Mouse (Mus musculus) lung, adult 2 months (tissue): Measurements from ENCODE around the gene Lyz1. TPM values are rescaled to one million over a fixed set of nuclear protein-coding genes. Genes with fewer than 3 reads are reported as not detected.
"Not testable (repeated sequence)": the region's sequence is repeated elsewhere in the genome, so short reads cannot be mapped to it uniquely, and the experiment has no call there.

Source experiments
- DNase-seq: peaks from one replicate; pipeline ENCODE4 v3.0.0; 2022
- H3K4me1 ChIP-seq: fragments of 200-500 bp; 2 replicates; pipeline ENCODE4 v1.6.1; 2011; ENCODE audit warnings: low read length; ENCODE audit not compliant: control insufficient read depth, insufficient read depth
- H3K4me3 ChIP-seq: fragments of 200-500 bp; replicated peaks from 2 replicates; pipeline ENCODE3; 2011; ENCODE audit warnings: low read depth, mild to moderate bottlenecking, control low read depth, low read length; ENCODE audit errors: extremely low read depth
- CTCF ChIP-seq: fragments of 200-500 bp; IDR thresholded peaks from 2 replicates; pipeline ENCODE4 v1.5.1; 2011; ENCODE audit warnings: mild to moderate bottlenecking, low read length, control low read depth; ENCODE audit not compliant: insufficient read depth
- POLR2A ChIP-seq: fragments of 200-500 bp; IDR thresholded peaks from 2 replicates; pipeline ENCODE4 v1.6.1; 2011; ENCODE audit warnings: low read depth, mild to moderate bottlenecking, control low read depth, low read length, borderline replicate concordance; ENCODE audit errors: extremely low read depth
- WGBS: fragments of 180-500 bp; shearing (Covaris S2); methylation state at CpG from one replicate; pipeline ENCODE4 v1.1.7; 2018; 5-methylcytosine and 5-hydroxymethylcytosine counted together
- polyA plus RNA-seq: library from polyadenylated mRNA; depleted of rRNA; stranded (reverse); fragments of >200 nt; gene quantifications from 2 replicates; pipeline ENCODE4 v1.2.3, GENCODE M21; 2012

Gene Lyz1
- polyA plus RNA-seq, 1 experiment, result 343 TPM

GRCm38 (mm10) chr10:117316391-117316790, 23.7 kb upstream of the Lyz1 start:
- H3K4me1 ChIP-seq, result no peaks in the 10 kb centered on the region
- WGBS, result 93% methylated on average over 11 of the region's 11 CpGs
- H3K4me3 ChIP-seq, result no peak overlapping the region
- no peak for DNase-seq
- TF ChIP-seq POLR2A (no peak), CTCF (no peak)

DNA sequence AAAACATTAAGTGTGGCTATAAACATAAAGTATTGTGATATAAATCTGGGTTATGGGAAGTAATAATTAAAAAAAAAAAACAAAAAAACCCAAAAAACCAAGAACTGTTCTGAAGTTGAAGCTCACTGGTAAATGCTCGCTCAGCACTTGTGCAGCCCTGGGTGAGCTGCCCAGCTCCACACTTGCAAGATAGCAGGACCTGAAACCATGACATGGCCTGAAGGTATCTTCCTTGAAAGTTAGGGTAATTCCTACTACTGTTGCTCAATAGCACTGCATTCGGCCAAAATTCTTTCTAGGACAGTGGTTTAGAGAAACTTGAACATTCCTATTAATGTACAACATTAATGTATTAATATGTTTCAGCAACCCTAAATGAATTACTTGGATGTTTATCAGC, 20.5 kb upstream of the Lyz1 start:
- no peak for DNase-seq
- 77% methylated on average over 2 of the region's 2 CpGs for WGBS
- TF ChIP-seq CTCF (no peak), POLR2A (no peak)
- H3K4me3 ChIP-seq, result no peak overlapping the region
- no peaks in the 10 kb centered on the region for H3K4me1 ChIP-seq

GRCm38 (mm10) chr10:117312168-117312567, 19.5 kb upstream of the Lyz1 start:
- WGBS, result 86% methylated on average over 8 of the region's 8 CpGs

DNA sequence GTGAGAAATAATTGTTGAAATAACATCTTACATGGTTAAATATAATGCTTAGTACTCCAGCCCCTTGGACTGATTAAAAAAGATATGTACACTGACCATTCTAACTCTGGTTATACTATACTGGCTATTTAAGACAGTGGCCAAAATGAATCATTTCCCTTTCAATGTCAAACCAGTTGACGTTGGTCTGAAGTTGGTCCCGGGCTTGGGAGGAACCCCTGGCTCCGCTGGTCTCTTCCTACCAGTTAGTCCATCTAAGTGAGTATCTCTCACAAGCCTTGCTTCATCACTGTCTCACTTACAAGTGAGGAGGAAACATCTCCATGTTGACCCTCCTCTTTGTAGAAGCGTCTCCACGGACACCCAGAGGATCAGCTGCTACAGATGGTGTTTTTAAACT, 11.7 kb upstream of the Lyz1 start:
- 80% methylated on average over 5 of the region's 5 CpGs for WGBS
- DNase-seq, result no peak
- peaks cover 3% of the 10 kb centered on the region for H3K4me1 ChIP-seq
- H3K4me3 ChIP-seq, result no peak overlapping the region
- TF ChIP-seq CTCF (no peak), POLR2A (no peak)

More at GRCm38 (mm10) chr10:117312168-117312567, 19.5 kb upstream of the Lyz1 start:
- Histone ChIP-seq H3K4me1 (no peaks in the 10 kb centered on the region; the same call in 1 of the 2 replicates), H3K4me3 (no peak overlapping the region)
- TF ChIP-seq POLR2A (no peak), CTCF (no peak)
- DNase-seq, result no peak

DNA sequence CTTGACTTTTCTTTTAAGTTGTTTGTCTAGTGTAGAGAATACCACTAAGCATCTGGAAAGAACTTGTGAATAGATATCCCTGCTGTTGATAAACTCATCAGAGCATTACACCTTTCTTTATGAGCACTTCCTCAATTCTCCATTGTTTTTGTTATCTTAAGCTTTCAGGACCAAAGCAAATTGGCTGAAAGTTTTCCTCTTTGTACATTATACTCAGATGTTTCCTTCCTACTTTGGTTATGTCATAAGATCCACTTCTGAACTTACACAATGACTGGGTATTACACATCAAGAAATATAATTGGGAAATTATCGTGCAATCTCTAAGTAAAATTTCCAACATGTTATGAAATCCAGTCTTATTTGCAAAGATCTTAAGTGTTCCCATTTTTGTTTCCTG, 9.0 kb upstream of the Lyz1 start:
- TF ChIP-seq POLR2A (no peak), CTCF (no peak)
- Histone ChIP-seq H3K4me3 (no peak overlapping the region), H3K4me1 (peaks cover 3% of the 10 kb centered on the region; the same call in 1 of the 2 replicates)
- DNase-seq, result no peak
- WGBS, result 31% methylated on average over 1 of the region's 1 CpGs

- Histone ChIP-seq H3K4me1 (peaks cover 3% of the 10 kb centered on the region), H3K4me3 (no peak overlapping the region)
- 79% methylated on average over 5 of the region's 5 CpGs for WGBS
- no peak for TF ChIP-seq POLR2A
- no peak for TF ChIP-seq CTCF
- no peak for DNase-seq
These were observed 7.3 kb upstream of the Lyz1 start for GRCm38 (mm10) chr10:117299901-117300520.

- 89% methylated on average over 4 of the region's 4 CpGs for WGBS
- TF ChIP-seq CTCF (no peak), POLR2A (no peak)
- DNase-seq, result no peak
- H3K4me1 ChIP-seq, result peaks cover 3% of the 10 kb centered on the region
- H3K4me3 ChIP-seq, result no peak overlapping the region
These were observed 6.4 kb upstream of the Lyz1 start for GRCm38 (mm10) chr10:117299106-117299505.

DNA sequence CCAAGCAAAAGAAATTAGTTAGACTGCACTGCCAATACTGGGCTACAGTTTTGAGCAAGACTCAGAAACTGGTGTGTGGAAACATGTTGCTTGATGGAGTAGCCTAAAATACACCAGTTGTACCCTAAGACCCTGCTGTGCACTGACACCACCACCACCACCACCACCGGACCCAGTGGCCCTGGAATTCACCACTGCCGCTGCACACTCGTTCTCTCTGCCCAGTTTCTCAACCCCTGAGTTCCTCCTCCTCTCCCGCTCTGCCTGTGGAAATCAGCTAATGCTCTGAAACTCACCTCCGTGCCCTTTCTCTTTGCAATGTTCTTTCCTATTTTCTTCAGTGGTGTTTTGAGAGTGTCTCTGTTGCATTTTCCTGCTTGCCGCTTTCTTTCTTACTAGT, 5.7 kb upstream of the Lyz1 start:
- H3K4me1 ChIP-seq, result peaks cover 3% of the 10 kb centered on the region
- TF ChIP-seq POLR2A, result no peak
- no peak for DNase-seq
- 70% methylated on average over 6 of the region's 6 CpGs for WGBS
- H3K4me3 ChIP-seq, result no peak overlapping the region

- DNase-seq, H3K4me1 ChIP-seq, H3K4me3 ChIP-seq: not testable (repeated sequence)
- 91% methylated on average over 6 of the region's 6 CpGs for WGBS
These were observed 1.7 kb downstream of the Lyz1 start for GRCm38 (mm10) chr10:117290936-117291335.

- TF ChIP-seq POLR2A, result no peak
- TF ChIP-seq CTCF, result no peak
- no peak for DNase-seq
- Histone ChIP-seq H3K4me3 (no peak overlapping the region), H3K4me1 (no peaks in the 10 kb centered on the region; the same call in 1 of the 2 replicates)
- WGBS, result 59% methylated on average over 6 of the region's 6 CpGs
These were observed 2.4 kb downstream of the Lyz1 start for GRCm38 (mm10) chr10:117290046-117290870.

DNA sequence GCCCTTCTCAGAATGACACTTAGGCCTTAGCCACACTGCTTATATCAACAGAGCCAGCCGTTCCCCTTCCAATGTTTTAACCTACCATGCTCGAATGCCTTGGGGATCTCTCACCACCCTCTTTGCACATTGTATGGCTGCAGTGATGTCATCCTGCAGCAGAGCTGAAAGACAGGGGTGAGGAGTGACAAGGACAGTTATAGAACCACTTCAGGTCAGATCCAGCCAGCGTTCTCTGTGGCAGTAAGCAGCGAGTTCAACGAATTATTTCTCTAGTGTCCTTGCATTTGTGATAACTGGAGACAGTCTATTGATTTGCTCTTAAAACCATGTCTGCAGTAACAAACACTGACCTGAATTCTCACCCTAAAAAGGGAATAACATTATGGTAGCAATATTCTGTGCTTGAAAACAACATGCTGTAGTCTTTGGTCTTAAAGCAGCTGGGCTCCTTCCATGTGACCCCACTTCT, 3.6 kb downstream of the Lyz1 start:
- H3K4me1 ChIP-seq, H3K4me3 ChIP-seq, DNase-seq: not testable (repeated sequence)
- WGBS, result 61% methylated on average over 5 of the region's 5 CpGs
